Mouse (Mus musculus): ENCODE measurements around the gene Defb47. TPM values are rescaled to one million over a fixed set of nuclear protein-coding genes. Genes with fewer than 3 reads are reported as not detected.

Gene Defb47
- not detected in 2 replicates for polyA plus RNA-seq (2011; ENCODE audit: insufficient read length, low read depth, missing spikeins)

- TF ChIP-seq POLR2A (IDR thresholded peaks at IDR 0.05; ENCODE audit: low read depth, low read length): no peak
- no peak within 1 kb of the TSS for H3K4me3 ChIP-seq (ENCODE audit: insufficient read depth, low read length)
- no peak within 1 kb of the TSS for H3K27ac ChIP-seq (ENCODE audit: insufficient read depth, low read length)
- H3K4me1 ChIP-seq (ENCODE audit: control insufficient read depth, insufficient read depth, low read length): peaks cover 2% of the 10 kb centered on the region; the same call in 1 of the 2 replicates
Observed at GRCm38 (mm10) chr14:62997777-62998176, at the start of gene Defb47. Gene Defb47, plus strand, starts transcription at chr14:62998077.

GRCm38 (mm10) chr14:62956091-62956490, 41.8 kb upstream of the Defb47 start:
- Histone ChIP-seq H3K4me3 (ENCODE audit: insufficient read depth, low read length) (no peak overlapping the region), H3K27ac (ENCODE audit: insufficient read depth, low read length) (no peak overlapping the region), H3K4me1 (ENCODE audit: control insufficient read depth, insufficient read depth, low read length) (no peaks in the 10 kb centered on the region)
- TF ChIP-seq POLR2A (IDR thresholded peaks at IDR 0.05; ENCODE audit: low read depth, low read length) (no peak), CTCF (IDR thresholded peaks at IDR 0.05; ENCODE audit: borderline replicate concordance, insufficient read depth, low read length) (no peak)

- H3K27ac ChIP-seq (ENCODE audit: insufficient read depth, low read length): no peak overlapping the region
- TF ChIP-seq CTCF (IDR thresholded peaks at IDR 0.05; ENCODE audit: borderline replicate concordance, insufficient read depth, low read length) (no peak), POLR2A (IDR thresholded peaks at IDR 0.05; ENCODE audit: low read depth, low read length) (no peak)
- H3K4me1 ChIP-seq (ENCODE audit: control insufficient read depth, insufficient read depth, low read length): no peaks in the 10 kb centered on the region
- H3K4me3 ChIP-seq (ENCODE audit: insufficient read depth, low read length): no peak overlapping the region
Observed at GRCm38 (mm10) chr14:62963632-62964031, 34.2 kb upstream of the Defb47 start.

- H3K27ac ChIP-seq (ENCODE audit: insufficient read depth, low read length): no peak overlapping the region
- H3K4me1 ChIP-seq (ENCODE audit: control insufficient read depth, insufficient read depth, low read length): no peaks in the 10 kb centered on the region
- TF ChIP-seq POLR2A (IDR thresholded peaks at IDR 0.05; ENCODE audit: low read depth, low read length): no peak
- peak; percentile 32; the same call in 1 of the 2 replicates for TF ChIP-seq CTCF (IDR thresholded peaks at IDR 0.05; ENCODE audit: borderline replicate concordance, insufficient read depth, low read length)
- no peak overlapping the region for H3K4me3 ChIP-seq (ENCODE audit: insufficient read depth, low read length)
Observed at GRCm38 (mm10) chr14:62965342-62965741, 32.5 kb upstream of the Defb47 start.

GRCm38 (mm10) chr14:62965811-62966520, 31.9 kb upstream of the Defb47 start:
- Histone ChIP-seq H3K4me1 (ENCODE audit: control insufficient read depth, insufficient read depth, low read length) (no peaks in the 10 kb centered on the region), H3K4me3 (ENCODE audit: insufficient read depth, low read length) (no peak overlapping the region), H3K27ac (ENCODE audit: insufficient read depth, low read length) (no peak overlapping the region)
- TF ChIP-seq CTCF (IDR thresholded peaks at IDR 0.05; ENCODE audit: borderline replicate concordance, insufficient read depth, low read length) (no peak), POLR2A (IDR thresholded peaks at IDR 0.05; ENCODE audit: low read depth, low read length) (no peak)

GRCm38 (mm10) chr14:62975046-62975445, 22.8 kb upstream of the Defb47 start:
- Histone ChIP-seq H3K4me3 (ENCODE audit: insufficient read depth, low read length) (no peak overlapping the region), H3K27ac (ENCODE audit: insufficient read depth, low read length) (no peak overlapping the region), H3K4me1 (ENCODE audit: control insufficient read depth, insufficient read depth, low read length) (no peaks in the 10 kb centered on the region)
- TF ChIP-seq POLR2A (IDR thresholded peaks at IDR 0.05; ENCODE audit: low read depth, low read length) (no peak), CTCF (IDR thresholded peaks at IDR 0.05; ENCODE audit: borderline replicate concordance, insufficient read depth, low read length) (0 out of 2 replicates have a peak, but pooled peaks have one; percentile 20)

GRCm38 (mm10) chr14:62979815-62980214, 18.1 kb upstream of the Defb47 start:
- Histone ChIP-seq H3K4me3 (ENCODE audit: insufficient read depth, low read length) (no peak overlapping the region), H3K27ac (ENCODE audit: insufficient read depth, low read length) (no peak overlapping the region), H3K4me1 (ENCODE audit: control insufficient read depth, insufficient read depth, low read length) (no peaks in the 10 kb centered on the region)
- TF ChIP-seq POLR2A (IDR thresholded peaks at IDR 0.05; ENCODE audit: low read depth, low read length) (no peak), CTCF (IDR thresholded peaks at IDR 0.05; ENCODE audit: borderline replicate concordance, insufficient read depth, low read length) (no peak)

- Histone ChIP-seq H3K27ac (ENCODE audit: insufficient read depth, low read length) (no peak within 1 kb of the TSS), H3K4me1 (ENCODE audit: control insufficient read depth, insufficient read depth, low read length) (no peaks in the 10 kb centered on the region), H3K4me3 (ENCODE audit: insufficient read depth, low read length) (no peak within 1 kb of the TSS)
- TF ChIP-seq POLR2A (IDR thresholded peaks at IDR 0.05; ENCODE audit: low read depth, low read length) (no peak), CTCF (IDR thresholded peaks at IDR 0.05; ENCODE audit: borderline replicate concordance, insufficient read depth, low read length) (no peak)
Observed at GRCm38 (mm10) chr14:62984410-62984809, 13.5 kb upstream of the Defb47 start, which contains the start of gene Defb48. Gene Defb48, minus strand, starts transcription at chr14:62984510.

- TF ChIP-seq POLR2A (IDR thresholded peaks at IDR 0.05; ENCODE audit: low read depth, low read length) (no peak), CTCF (IDR thresholded peaks at IDR 0.05; ENCODE audit: borderline replicate concordance, insufficient read depth, low read length) (no peak)
- Histone ChIP-seq H3K4me1 (ENCODE audit: control insufficient read depth, insufficient read depth, low read length) (peaks cover 15% of the 10 kb centered on the region), H3K27ac (ENCODE audit: insufficient read depth, low read length) (peak overlapping the region; percentile 100), H3K4me3 (ENCODE audit: insufficient read depth, low read length) (no peak overlapping the region)
Observed at GRCm38 (mm10) chr14:62991271-62991670, 6.6 kb upstream of the Defb47 start.

- peak overlapping the region; percentile 100 for H3K27ac ChIP-seq (ENCODE audit: insufficient read depth, low read length)
- TF ChIP-seq POLR2A (IDR thresholded peaks at IDR 0.05; ENCODE audit: low read depth, low read length): no peak
- no peak for TF ChIP-seq CTCF (IDR thresholded peaks at IDR 0.05; ENCODE audit: borderline replicate concordance, insufficient read depth, low read length)
- no peak overlapping the region for H3K4me3 ChIP-seq (ENCODE audit: insufficient read depth, low read length)
- peaks cover 15% of the 10 kb centered on the region for H3K4me1 ChIP-seq (ENCODE audit: control insufficient read depth, insufficient read depth, low read length)
Observed at GRCm38 (mm10) chr14:62991849-62992510, 5.9 kb upstream of the Defb47 start.
